Mouse (Mus musculus): Measurements from ENCODE around the gene Cspg5.

Cspg5 gene

GRCm38 (mm10) chr9:110243221-110243833 lies at the start of gene Cspg5:
Gene Cspg5 (plus strand): TSS chr9:110243783.
- peak in 1 of 2 experiments; percentile 51 for DNase-seq (ENCODE audit: low spot score in 2 of 2)

- DNase-seq (ENCODE audit: low spot score in 2 of 2), result no peak
Measured at GRCm38 (mm10) chr9:110199870-110200269, 43.7 kb upstream of the Cspg5 start.

GRCm38 (mm10) chr9:110205526-110206404 lies 37.8 kb upstream of the Cspg5 start:
- DNase-seq (ENCODE audit: low spot score in 2 of 2), result peak; percentile 48 to 81

- no peak for DNase-seq (ENCODE audit: low spot score in 2 of 2)
Measured at GRCm38 (mm10) chr9:110206437-110206836, 37.1 kb upstream of the Cspg5 start.

- no peak for DNase-seq (ENCODE audit: low spot score in 2 of 2)
Measured at GRCm38 (mm10) chr9:110208265-110208664, 35.3 kb upstream of the Cspg5 start.

- DNase-seq (ENCODE audit: low spot score in 2 of 2), result no peak
Measured at GRCm38 (mm10) chr9:110208967-110209366, 34.6 kb upstream of the Cspg5 start.

GRCm38 (mm10) chr9:110224273-110224672 lies 19.3 kb upstream of the Cspg5 start:
- no peak for DNase-seq (ENCODE audit: low spot score in 2 of 2)

GRCm38 (mm10) chr9:110226191-110226590 lies 17.4 kb upstream of the Cspg5 start:
- no peak for DNase-seq (ENCODE audit: low spot score in 2 of 2)

GRCm38 (mm10) chr9:110228671-110229070 lies 14.9 kb upstream of the Cspg5 start:
- DNase-seq (ENCODE audit: low spot score in 2 of 2), result no peak

- no peak for DNase-seq (ENCODE audit: low spot score in 2 of 2)
Measured at GRCm38 (mm10) chr9:110229112-110229511, 14.5 kb upstream of the Cspg5 start.

- peak in 1 of 2 experiments; percentile 51 for DNase-seq (ENCODE audit: low spot score in 2 of 2)
Measured at GRCm38 (mm10) chr9:110229566-110230248, 13.9 kb upstream of the Cspg5 start.

GRCm38 (mm10) chr9:110230395-110231071 lies 13.1 kb upstream of the Cspg5 start:
- DNase-seq (ENCODE audit: low spot score in 2 of 2), result peak in 1 of 2 experiments; percentile 51

- no peak for DNase-seq (ENCODE audit: low spot score in 2 of 2)
Measured at GRCm38 (mm10) chr9:110234962-110235361, 8.6 kb upstream of the Cspg5 start.

GRCm38 (mm10) chr9:110244567-110244888 lies 945 bp downstream of the Cspg5 start:
- no peak for DNase-seq (ENCODE audit: low spot score in 2 of 2)

- DNase-seq (ENCODE audit: low spot score in 2 of 2), result peak; percentile 78 to 83
Measured at GRCm38 (mm10) chr9:110244889-110245589, 1.5 kb downstream of the Cspg5 start.

- DNase-seq (ENCODE audit: low spot score in 2 of 2), result peak; percentile 55 to 75
Measured at GRCm38 (mm10) chr9:110245590-110246320, 2.2 kb downstream of the Cspg5 start.

- DNase-seq (ENCODE audit: low spot score in 2 of 2), result peak in 1 of 2 experiments; percentile 38
Measured at GRCm38 (mm10) chr9:110246321-110246640, 2.7 kb downstream of the Cspg5 start.

GRCm38 (mm10) chr9:110247049-110247448 lies 3.5 kb downstream of the Cspg5 start:
- no peak for DNase-seq (ENCODE audit: low spot score in 2 of 2)

- DNase-seq (ENCODE audit: low spot score in 2 of 2), result no peak
Measured at GRCm38 (mm10) chr9:110248861-110249260, 5.3 kb downstream of the Cspg5 start.

- peak; percentile 55 to 63 for DNase-seq (ENCODE audit: low spot score in 2 of 2)
Measured at GRCm38 (mm10) chr9:110249823-110250543, 6.4 kb downstream of the Cspg5 start.

Data from frontal cortex, postnatal 36 days (tissue).